Mouse (Mus musculus): ENCODE results near the gene Sema3e. TPM values are rescaled to one million over a fixed set of nuclear protein-coding genes. Genes with fewer than 3 reads are reported as not detected.
A peak's percentile ranks its signal among the peaks of the same experiment; 100 is the strongest.

Gene Sema3e
- 10 to 100 TPM; 38.2 to 44.0 TPM for total RNA-seq (2021)
- long read RNA-seq, full-length matches to known transcripts: 16 of 23 reads
- long read RNA-seq, partial matches to known transcripts: 2 of 23 reads
- long read RNA-seq, other reads (novel, unspliced or antisense): 5 of 23 reads

- DNase-seq (ENCODE audit: low spot score in 2 of 2): peak; percentile 49 to 65
These were observed at the start of gene Sema3e for GRCm38 (mm10) chr5:14025205-14026124. TSS of gene Sema3e (plus strand) at chr5:14025276.

GRCm38 (mm10) chr5:13977576-13977975, 47.5 kb upstream of the Sema3e start:
- DNase-seq (ENCODE audit: low spot score in 2 of 2): no peak

- DNase-seq (ENCODE audit: low spot score in 2 of 2): no peak
These were observed 45.9 kb upstream of the Sema3e start for GRCm38 (mm10) chr5:13979156-13979555.

- DNase-seq (ENCODE audit: low spot score in 2 of 2): no peak
These were observed 42.5 kb upstream of the Sema3e start for GRCm38 (mm10) chr5:13982417-13983054.

GRCm38 (mm10) chr5:13983608-13984007, 41.5 kb upstream of the Sema3e start:
- no peak for DNase-seq (ENCODE audit: low spot score in 2 of 2)

- no peak for DNase-seq (ENCODE audit: low spot score in 2 of 2)
These were observed 39.4 kb upstream of the Sema3e start for GRCm38 (mm10) chr5:13985669-13986068.

- no peak for DNase-seq (ENCODE audit: low spot score in 2 of 2)
These were observed 38.0 kb upstream of the Sema3e start for GRCm38 (mm10) chr5:13987123-13987522.

GRCm38 (mm10) chr5:13988023-13988422, 37.1 kb upstream of the Sema3e start:
- no peak for DNase-seq (ENCODE audit: low spot score in 2 of 2)

- no peak for DNase-seq (ENCODE audit: low spot score in 2 of 2)
These were observed 32.2 kb upstream of the Sema3e start for GRCm38 (mm10) chr5:13992734-13993396.

- DNase-seq (ENCODE audit: low spot score in 2 of 2): no peak
These were observed 3.3 kb downstream of the Sema3e start for GRCm38 (mm10) chr5:14028341-14028740.

GRCm38 (mm10) chr5:14030796-14031195, 5.7 kb downstream of the Sema3e start:
- no peak for DNase-seq (ENCODE audit: low spot score in 2 of 2)

- no peak for DNase-seq (ENCODE audit: low spot score in 2 of 2)
These were observed 7.0 kb downstream of the Sema3e start for GRCm38 (mm10) chr5:14032056-14032455.

- no peak for DNase-seq (ENCODE audit: low spot score in 2 of 2)
These were observed 8.2 kb downstream of the Sema3e start for GRCm38 (mm10) chr5:14033302-14033701.

- DNase-seq (ENCODE audit: low spot score in 2 of 2): peak; percentile 31 to 37
These were observed 13.9 kb downstream of the Sema3e start for GRCm38 (mm10) chr5:14038813-14039496.

- no peak for DNase-seq (ENCODE audit: low spot score in 2 of 2)
These were observed 15.1 kb downstream of the Sema3e start for GRCm38 (mm10) chr5:14040208-14040607.

- no peak for DNase-seq (ENCODE audit: low spot score in 2 of 2)
These were observed 18.0 kb downstream of the Sema3e start for GRCm38 (mm10) chr5:14043116-14043515.

- DNase-seq (ENCODE audit: low spot score in 2 of 2): no peak
These were observed 18.9 kb downstream of the Sema3e start for GRCm38 (mm10) chr5:14043983-14044382.

GRCm38 (mm10) chr5:14048660-14049059, 23.6 kb downstream of the Sema3e start:
- DNase-seq (ENCODE audit: low spot score in 2 of 2): no peak

- DNase-seq (ENCODE audit: low spot score in 2 of 2): no peak
These were observed 29.4 kb downstream of the Sema3e start for GRCm38 (mm10) chr5:14054472-14054871.

- DNase-seq (ENCODE audit: low spot score in 2 of 2): peak in 1 of 2 experiments; percentile 8
These were observed 34.9 kb downstream of the Sema3e start for GRCm38 (mm10) chr5:14059895-14060553.

All from layer of hippocampus, postnatal 10 days (tissue).